Mouse (Mus musculus): ENCODE data around the gene Gss. TPM values are rescaled to one million over a fixed set of nuclear protein-coding genes. Genes with fewer than 3 reads are reported as not detected.

Gss gene
- total RNA-seq (2021) = 10 to 100 TPM; 12.4 to 14.2 TPM
- long read RNA-seq, experiment 1, transcript Gss-201 (13 exons, 1,963 nt) = major isoform, 24 of 27 reads
- long read RNA-seq, experiment 1, partial matches to known transcripts = 1 of 27 reads
- long read RNA-seq, experiment 1, other reads (novel, unspliced or antisense) = 1 of 27 reads
- long read RNA-seq, experiment 2, transcript Gss-201 (13 exons, 1,963 nt) = major isoform, 17 of 26 reads
- long read RNA-seq, experiment 2, partial matches to known transcripts = 6 of 26 reads
- long read RNA-seq, experiment 2, other reads (novel, unspliced or antisense) = 3 of 26 reads

- peak; percentile 100 for DNase-seq (ENCODE audit: low spot score in 2 of 2)
Observed at GRCm38 (mm10) chr2:155592137-155592853, at the start of gene Gss. Gene Gss (minus strand): TSS chr2:155592810.

GRCm38 (mm10) chr2:155641540-155642472 is 49.2 kb upstream of the Gss start:
- no peak for DNase-seq (ENCODE audit: low spot score in 2 of 2)

GRCm38 (mm10) chr2:155640656-155641055 is 48.0 kb upstream of the Gss start:
- no peak for DNase-seq (ENCODE audit: low spot score in 2 of 2)

- no peak for DNase-seq (ENCODE audit: low spot score in 2 of 2)
Observed at GRCm38 (mm10) chr2:155637411-155637810, 44.8 kb upstream of the Gss start.

GRCm38 (mm10) chr2:155636881-155637280 is 44.3 kb upstream of the Gss start:
- DNase-seq (ENCODE audit: low spot score in 2 of 2) = no peak

- DNase-seq (ENCODE audit: low spot score in 2 of 2) = no peak
Observed at GRCm38 (mm10) chr2:155635961-155636360, 43.4 kb upstream of the Gss start.

- no peak for DNase-seq (ENCODE audit: low spot score in 2 of 2)
Observed at GRCm38 (mm10) chr2:155634562-155634961, 42.0 kb upstream of the Gss start.

GRCm38 (mm10) chr2:155633731-155634130 is 41.1 kb upstream of the Gss start:
- DNase-seq (ENCODE audit: low spot score in 2 of 2) = no peak

- DNase-seq (ENCODE audit: low spot score in 2 of 2) = no peak
Observed at GRCm38 (mm10) chr2:155633121-155633520, 40.5 kb upstream of the Gss start.

GRCm38 (mm10) chr2:155632138-155632936 is 39.7 kb upstream of the Gss start:
- DNase-seq (ENCODE audit: low spot score in 2 of 2) = no peak

GRCm38 (mm10) chr2:155630590-155631416 is 38.2 kb upstream of the Gss start:
- no peak for DNase-seq (ENCODE audit: low spot score in 2 of 2)

- DNase-seq (ENCODE audit: low spot score in 2 of 2) = no peak
Observed at GRCm38 (mm10) chr2:155630153-155630552, 37.5 kb upstream of the Gss start.

GRCm38 (mm10) chr2:155629231-155629661 is 36.6 kb upstream of the Gss start:
- peak in 1 of 2 experiments; percentile 50 for DNase-seq (ENCODE audit: low spot score in 2 of 2)

GRCm38 (mm10) chr2:155628519-155628918 is 35.9 kb upstream of the Gss start:
- no peak for DNase-seq (ENCODE audit: low spot score in 2 of 2)

- no peak for DNase-seq (ENCODE audit: low spot score in 2 of 2)
Observed at GRCm38 (mm10) chr2:155628112-155628511, 35.5 kb upstream of the Gss start.

- peak; percentile 68 to 73 for DNase-seq (ENCODE audit: low spot score in 2 of 2)
Observed at GRCm38 (mm10) chr2:155627030-155627738, 34.6 kb upstream of the Gss start.

- no peak for DNase-seq (ENCODE audit: low spot score in 2 of 2)
Observed at GRCm38 (mm10) chr2:155626277-155626676, 33.7 kb upstream of the Gss start.

- DNase-seq (ENCODE audit: low spot score in 2 of 2) = no peak
Observed at GRCm38 (mm10) chr2:155624730-155625129, 32.1 kb upstream of the Gss start.

GRCm38 (mm10) chr2:155623996-155624395 is 31.4 kb upstream of the Gss start:
- no peak for DNase-seq (ENCODE audit: low spot score in 2 of 2)
